Mouse (Mus musculus) cerebellum, adult 2 months (tissue): Measurements from ENCODE around the gene Mtg1.

ENCODE experiments used
- CTCF ChIP-seq: fragments of 200-500 bp; IDR thresholded peaks from 2 replicates; pipeline ENCODE4 v1.5.1; 2011; ENCODE audit warnings: low read depth, mild to moderate bottlenecking, control low read depth, low read length, moderate library complexity, borderline replicate concordance; ENCODE audit not compliant: insufficient read depth
- POLR2A ChIP-seq: fragments of 200-500 bp; IDR thresholded peaks from 2 replicates; pipeline ENCODE4 v1.6.1; 2011; ENCODE audit warnings: low read length, control low read depth, borderline replicate concordance; ENCODE audit not compliant: insufficient read depth

DNA sequence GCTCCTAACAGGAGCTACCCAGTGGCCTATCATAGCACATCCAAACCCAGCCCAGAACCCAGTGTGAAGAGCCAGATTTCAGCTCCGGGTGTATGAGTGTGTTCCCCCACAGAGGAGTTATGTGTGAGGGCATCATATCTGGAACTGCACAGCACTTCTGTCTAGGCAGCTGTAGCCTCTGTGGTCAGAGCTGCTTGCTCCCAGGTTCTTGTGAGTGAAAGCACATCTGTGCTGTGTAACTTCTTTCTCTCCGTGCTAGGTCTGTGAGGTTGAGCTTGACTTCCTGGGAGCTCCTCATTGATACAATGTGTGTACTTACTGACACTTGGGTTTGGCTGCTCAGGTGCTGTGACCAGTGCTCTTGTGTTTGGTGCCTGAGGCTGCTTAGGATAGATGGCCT, 55.5 kb downstream of the Mtg1 start:
- TF ChIP-seq CTCF (no peak), POLR2A (no peak)
